Mouse (Mus musculus) forebrain, postnatal 0 days (tissue): ENCODE measurements at regions not wholly inside any gene's neighbourhood (a gene's known extent, or its start where the extent isn't known, plus 50 kb on each side); places are given as distances from the start of the nearest gene placed in this dataset.

Experiments used
- ATAC-seq: fragments of 200-750 bp; cut with Nextera tagmentation; 2 replicates; pipeline ENCODE4 v1.8.0; 2017; ENCODE audit warnings: mild to moderate bottlenecking, moderate library complexity
- DNase-seq: peaks from one replicate; pipeline ENCODE4 v3.0.0-alpha.2; 2015
- H3K27ac ChIP-seq: fragments of 300-500 bp; sonication (generic); 2 replicates; pipeline ENCODE4 v1.5.1; 2014; ENCODE audit warnings: low read depth, mild to moderate bottlenecking, antibody characterized with exemption, low read length, moderate library complexity, mixed read lengths
- H3K27me3 ChIP-seq: fragments of 300-500 bp; sonication (generic); 2 replicates; pipeline ENCODE4 v1.6.1; 2014; ENCODE audit warnings: mild to moderate bottlenecking, low read length, mixed read lengths; ENCODE audit not compliant: insufficient read depth
- H3K36me3 ChIP-seq: fragments of 300-500 bp; sonication (generic); 2 replicates; pipeline ENCODE4 v1.6.1; 2014; ENCODE audit warnings: mild to moderate bottlenecking, moderate library complexity; ENCODE audit not compliant: insufficient read depth
- H3K4me1 ChIP-seq: fragments of 300-500 bp; sonication (generic); 2 replicates; pipeline ENCODE4 v1.6.1; 2014; ENCODE audit warnings: antibody characterized with exemption; ENCODE audit not compliant: insufficient read depth
- H3K4me2 ChIP-seq: fragments of 300-500 bp; sonication (generic); 2 replicates; pipeline ENCODE4 v1.6.1; 2014; ENCODE audit warnings: low read depth, mild to moderate bottlenecking, moderate library complexity
- H3K4me3 ChIP-seq: fragments of 300-500 bp; sonication (generic); 2 replicates; pipeline ENCODE4 v1.5.1; 2014; ENCODE audit warnings: low read depth, low read length, mixed read lengths
- H3K9ac ChIP-seq: fragments of 300-500 bp; sonication (generic); 2 replicates; pipeline ENCODE4 v1.6.1; 2014; ENCODE audit warnings: mild to moderate bottlenecking
- H3K9me3 ChIP-seq: fragments of 300-500 bp; sonication (generic); 2 replicates; pipeline ENCODE4 v1.6.1; 2016; ENCODE audit warnings: low read length
- CTCF ChIP-seq: sonication (generic); IDR thresholded peaks from 2 replicates; pipeline ENCODE4 v1.5.1; 2016; ENCODE audit warnings: antibody characterized with exemption, control low read depth, low read depth
- WGBS: fragments of 180-500 bp; shearing (Covaris S2); extraction: QIAGEN DNeasy Blood & Tissue Kit; methylation state at CpG from one replicate; pipeline ENCODE4 v1.1.7; 2014; 5-methylcytosine and 5-hydroxymethylcytosine counted together

DNA sequence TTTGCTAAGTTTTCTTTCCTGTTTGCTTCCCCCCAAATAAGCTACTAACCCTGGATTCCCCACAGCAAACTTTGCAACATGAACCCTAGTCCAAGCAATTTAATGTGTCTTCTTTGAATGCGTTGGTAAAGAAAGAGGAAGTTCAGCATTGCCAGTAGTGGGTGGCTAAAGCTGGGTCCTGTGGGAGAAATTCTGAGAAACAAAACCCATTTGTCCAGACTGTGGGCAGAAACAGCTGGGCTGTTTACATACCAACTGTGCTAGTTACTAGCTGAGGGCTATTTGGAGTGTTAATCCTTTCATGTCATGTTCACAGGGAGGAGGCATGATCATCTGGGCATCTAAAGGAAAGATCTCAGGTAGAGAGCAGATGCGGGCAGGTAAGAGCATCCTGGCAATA lies 51.8 kb upstream of the 1190002N15Rik start:
- WGBS, result 93% methylated on average over 2 of the region's 2 CpGs
- H3K36me3 ChIP-seq, result no peaks in the 10 kb centered on the region
- ATAC-seq (no peak), DNase-seq (no peak)
- H3K4me3 ChIP-seq, result no peak overlapping the region
- no peaks in the 10 kb centered on the region for H3K9me3 ChIP-seq
- no peaks in the 10 kb centered on the region for H3K4me1 ChIP-seq
- no peak overlapping the region for H3K9ac ChIP-seq
- H3K4me2 ChIP-seq, result no peak overlapping the region
- no peak overlapping the region for H3K27ac ChIP-seq
- no peaks in the 10 kb centered on the region for H3K27me3 ChIP-seq
- no peak for TF ChIP-seq CTCF

DNA sequence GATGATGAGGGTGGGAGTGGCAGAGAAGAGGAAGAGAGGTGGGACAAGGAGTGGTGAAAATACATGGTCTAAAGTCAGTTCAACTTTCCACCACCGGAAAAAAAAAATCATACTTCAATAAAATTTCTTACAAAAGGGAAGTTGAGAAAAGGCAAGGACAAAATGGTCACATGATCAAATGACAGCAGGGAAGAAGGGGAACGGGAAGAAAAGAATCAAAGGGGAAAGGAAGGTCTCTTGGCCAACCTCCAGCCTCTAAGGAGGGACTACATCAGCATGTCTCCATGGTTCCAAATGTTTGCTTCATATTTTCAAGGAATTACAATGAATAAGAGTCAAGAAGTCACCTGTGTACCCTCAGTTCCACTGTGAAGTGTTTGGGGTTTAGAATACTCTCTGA lies 64.7 kb upstream of the Slc9a9 start:
- Histone ChIP-seq H3K4me1 (no peaks in the 10 kb centered on the region), H3K27me3 (no peaks in the 10 kb centered on the region), H3K9ac (no peak overlapping the region), H3K9me3 (no peaks in the 10 kb centered on the region), H3K27ac (no peak overlapping the region), H3K4me2 (no peak overlapping the region), H3K4me3 (no peak overlapping the region), H3K36me3 (no peaks in the 10 kb centered on the region)
- ATAC-seq (no peak), DNase-seq (no peak)
- 83% methylated on average over 2 of the region's 2 CpGs for WGBS
- no peak for TF ChIP-seq CTCF

DNA sequence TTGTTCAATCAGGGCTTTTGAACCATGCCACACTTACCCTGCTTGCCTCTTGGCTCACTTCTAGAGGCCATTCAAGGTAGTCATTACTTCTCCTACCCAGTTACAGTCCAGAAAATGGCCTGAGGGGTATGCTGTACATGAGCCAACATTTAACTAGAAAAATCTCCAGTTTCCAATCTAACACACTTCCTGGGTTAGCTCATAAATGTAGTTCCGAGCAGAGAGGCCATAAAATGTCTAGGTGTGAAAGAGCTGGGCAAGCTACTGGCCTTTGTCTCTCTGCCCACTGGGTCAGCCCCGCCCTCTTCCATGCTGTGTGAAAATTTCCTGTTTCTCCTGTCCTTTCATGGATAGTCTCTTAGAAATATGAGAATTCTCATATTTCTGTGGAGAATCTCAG lies 63.3 kb upstream of the Slc9a9 start:
- Histone ChIP-seq H3K4me3 (no peak overlapping the region), H3K4me2 (no peak overlapping the region), H3K9me3 (no peaks in the 10 kb centered on the region), H3K27me3 (no peaks in the 10 kb centered on the region), H3K4me1 (no peaks in the 10 kb centered on the region), H3K27ac (no peak overlapping the region), H3K9ac (no peak overlapping the region), H3K36me3 (no peaks in the 10 kb centered on the region)
- TF ChIP-seq CTCF, result no peak
- WGBS, result 74% methylated on average over 2 of the region's 2 CpGs
- DNase-seq (no peak), ATAC-seq (no peak)

DNA sequence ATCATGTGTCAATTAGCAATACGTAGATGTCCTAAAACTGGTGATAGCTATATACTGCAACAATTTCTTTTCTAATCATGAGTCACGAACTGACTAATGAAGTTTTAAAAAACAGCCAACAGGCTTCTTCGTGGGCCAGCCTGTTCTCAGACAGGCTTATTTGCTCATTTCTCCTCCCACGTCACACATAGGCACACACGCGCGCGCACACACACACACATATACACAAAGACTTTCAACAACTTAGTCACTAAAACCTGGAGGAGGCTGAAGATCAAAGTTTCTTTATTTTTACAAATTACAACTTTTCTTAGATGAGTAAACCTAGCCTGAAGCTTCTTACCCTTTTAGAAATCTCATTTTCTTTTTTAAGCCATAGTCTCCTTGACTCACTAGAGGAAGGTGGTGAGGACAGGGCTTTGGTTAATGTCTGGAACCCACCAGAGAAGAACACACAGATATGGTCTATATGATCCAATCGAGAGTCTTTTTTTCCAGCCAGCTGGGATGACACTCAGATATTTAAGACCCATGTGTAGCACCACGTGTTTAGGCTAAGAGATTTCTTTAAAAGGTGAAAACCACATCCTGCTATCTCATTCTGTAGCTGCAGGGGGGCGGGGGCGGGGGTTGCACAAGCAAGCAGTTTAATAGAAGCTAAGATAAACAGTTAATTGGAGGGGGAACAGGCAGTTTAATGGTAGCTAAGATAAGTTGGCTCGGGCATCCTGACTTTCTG lies 62.5 kb upstream of the Slc9a9 start:
- 86% methylated on average over 13 of the region's 13 CpGs for WGBS
- H3K36me3 ChIP-seq, result no peaks in the 10 kb centered on the region
- DNase-seq (no peak), ATAC-seq (no peak)
- no peak overlapping the region for H3K9ac ChIP-seq
- H3K27ac ChIP-seq, result no peak overlapping the region
- TF ChIP-seq CTCF, result no peak
- H3K27me3 ChIP-seq, result no peaks in the 10 kb centered on the region
- no peak overlapping the region for H3K4me2 ChIP-seq
- H3K4me1 ChIP-seq, result no peaks in the 10 kb centered on the region
- H3K4me3 ChIP-seq, result no peak overlapping the region
- no peaks in the 10 kb centered on the region for H3K9me3 ChIP-seq

DNA sequence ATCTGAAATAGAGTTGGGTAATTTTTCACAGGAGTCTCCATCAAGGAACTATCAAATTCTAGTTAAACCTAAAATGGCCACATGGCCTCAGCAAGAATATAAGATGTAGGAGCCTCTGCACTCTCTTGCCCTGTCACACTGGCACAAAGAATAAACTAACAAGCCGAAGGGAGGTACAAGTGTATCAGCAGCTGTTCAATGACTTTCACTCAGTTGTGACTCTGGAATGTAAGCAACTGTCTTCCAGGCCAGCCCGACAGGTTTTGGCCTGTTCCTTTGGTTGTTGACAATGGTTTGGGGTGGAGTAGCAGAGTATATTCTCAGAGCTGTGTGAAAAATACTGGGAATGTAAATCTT lies 62.0 kb upstream of the Slc9a9 start:
- Histone ChIP-seq H3K9ac (no peak overlapping the region), H3K9me3 (no peaks in the 10 kb centered on the region), H3K4me1 (no peaks in the 10 kb centered on the region), H3K4me3 (no peak overlapping the region), H3K27me3 (no peaks in the 10 kb centered on the region), H3K4me2 (no peak overlapping the region), H3K27ac (no peak overlapping the region), H3K36me3 (no peaks in the 10 kb centered on the region)
- no peak for TF ChIP-seq CTCF
- WGBS, result 82% methylated on average over 2 of the region's 2 CpGs
- ATAC-seq (no peak), DNase-seq (no peak)

DNA sequence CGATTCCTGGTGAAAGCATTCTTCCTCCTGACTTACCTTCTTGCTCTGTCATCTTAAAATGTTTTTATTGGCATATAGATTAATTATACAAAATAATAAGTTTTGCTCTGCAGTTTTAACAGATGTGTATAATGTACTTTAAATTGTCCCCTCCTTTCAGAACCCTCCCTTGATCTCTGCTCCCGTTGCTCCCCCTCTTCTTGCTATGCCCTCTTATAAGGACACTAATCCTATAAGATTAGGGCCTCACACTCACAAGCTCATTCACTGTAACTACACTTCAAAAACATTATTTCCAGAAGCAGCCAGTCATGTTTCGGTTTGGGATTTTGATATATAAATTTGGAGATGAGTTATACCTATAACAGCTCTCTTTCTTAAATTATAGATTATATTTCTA lies 59.6 kb upstream of the Slc9a9 start:
- 23% methylated on average over 3 of the region's 3 CpGs for WGBS
- Histone ChIP-seq H3K4me1 (no peaks in the 10 kb centered on the region), H3K4me2 (no peak overlapping the region), H3K9ac (no peak overlapping the region), H3K27me3 (no peaks in the 10 kb centered on the region), H3K36me3 (no peaks in the 10 kb centered on the region), H3K27ac (no peak overlapping the region), H3K9me3 (no peaks in the 10 kb centered on the region), H3K4me3 (no peak overlapping the region)
- TF ChIP-seq CTCF, result no peak
- DNase-seq (no peak), ATAC-seq (no peak)

DNA sequence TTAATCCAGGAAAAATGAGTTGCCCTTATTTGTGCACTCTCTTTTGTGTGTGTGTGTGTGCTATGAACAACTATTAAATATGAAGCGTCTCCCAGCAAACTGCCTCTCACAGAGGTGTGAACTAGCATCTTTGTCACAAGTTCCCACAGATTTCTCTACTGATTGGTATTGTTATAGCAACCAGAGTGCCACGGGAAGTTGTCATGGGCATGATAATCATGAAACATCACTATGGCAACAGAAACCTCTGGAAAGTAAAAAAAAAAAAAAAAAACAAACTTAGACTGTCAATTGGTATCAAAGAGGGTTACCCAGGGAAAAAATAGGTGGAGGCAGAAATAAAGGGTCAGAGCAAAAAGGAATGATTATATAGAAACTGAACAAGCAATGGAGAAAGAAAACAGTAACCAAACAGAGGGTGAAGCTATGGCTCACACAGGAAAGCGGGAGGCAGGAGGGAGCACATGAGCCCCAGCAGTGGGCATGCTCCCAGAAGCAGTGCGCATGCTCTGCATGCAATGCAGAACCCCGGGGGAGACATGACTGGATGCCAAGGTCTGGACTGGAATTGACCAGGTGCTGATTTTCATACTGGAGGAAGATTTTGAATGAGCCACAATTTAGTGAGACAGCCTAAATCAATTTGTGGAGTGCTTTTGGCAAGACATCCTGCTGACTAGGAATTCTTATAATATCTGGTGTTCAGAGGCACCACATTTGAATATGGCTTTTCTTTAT lies 58.9 kb upstream of the Slc9a9 start:
- Histone ChIP-seq H3K4me2 (peak overlapping the region; percentile 13; the same call in 1 of the 2 replicates), H3K27me3 (no peaks in the 10 kb centered on the region), H3K9ac (no peak overlapping the region), H3K9me3 (no peaks in the 10 kb centered on the region), H3K36me3 (no peaks in the 10 kb centered on the region), H3K4me3 (no peak overlapping the region), H3K27ac (peak overlapping the region; percentile 31; the same call in 1 of the 2 replicates), H3K4me1 (no peaks in the 10 kb centered on the region)
- ATAC-seq (peak; percentile 84), DNase-seq (peak; percentile 75)
- no peak for TF ChIP-seq CTCF
- 20% methylated on average over 5 of the region's 5 CpGs for WGBS
